ENCODE assay signal across 9 mouse cellular contexts in genomic region chr4:123990293-123991185, GRCm38 (mm10).
DNase-seq lines count a peak whose midpoint lies in the region; ATAC-seq and TF ChIP-seq lines count a peak whose summit lies in the region.
"Had no signal": no experiment of that assay in that cellular context is flagged by ENCODE, and none has a peak within 500 bp of the region (broad histone marks: within the 10 kb centered on the region; RNA-seq: fewer than 3 reads in every experiment).

No protein-coding gene starts in this region.

- ATAC-seq in Patski: peak; percentile 89
- peak; percentile 85 for ATAC-seq in forebrain, embryonic 12.5 days (ENCODE audit: low FRiP score)
- peak; percentile 96 for ATAC-seq in intestine, embryonic 15.5 days
- no peak for ATAC-seq in limb, embryonic 11.5 days (ENCODE audit: insufficient number of reproducible peaks, low FRiP score, low TSS enrichment, low read depth)
- peak; percentile 68; the same call in 1 of the 2 replicates for ATAC-seq in neural tube, embryonic 14.5 days (ENCODE audit: low read depth)

- CTCF ChIA-PET in Patski (lab: Charles Lee): no interaction called here

- no peaks in the 10 kb centered on the region for H3K9me3 ChIP-seq in forebrain, embryonic 12.5 days
- H3K9me3 ChIP-seq in intestine, embryonic 15.5 days: no peaks in the 10 kb centered on the region
- H3K9me3 ChIP-seq in limb, embryonic 11.5 days (ENCODE audit: control insufficient read depth, low read length): no peaks in the 10 kb centered on the region
- H3K9me3 ChIP-seq in neural tube, embryonic 14.5 days (ENCODE audit: control insufficient read depth, low read length): no peaks in the 10 kb centered on the region

- POLR2A ChIA-PET in Patski (lab: Charles Lee): no interaction called here

- peaks cover 12% of the 10 kb centered on the region for H3K27me3 ChIP-seq in Patski
- H3K27me3 ChIP-seq in forebrain, embryonic 12.5 days: peaks cover 53% of the 10 kb centered on the region
- peaks cover 12% of the 10 kb centered on the region for H3K27me3 ChIP-seq in intestine, embryonic 15.5 days (replicated peaks)
- H3K27me3 ChIP-seq in limb, embryonic 11.5 days (ENCODE audit: control insufficient read depth, insufficient read depth, low read length): peaks cover 14% of the 10 kb centered on the region; the same call in 1 of the 2 replicates
- H3K27me3 ChIP-seq in neural tube, embryonic 14.5 days (ENCODE audit: control insufficient read depth, insufficient read depth, low read length): peaks cover 5% of the 10 kb centered on the region; the same call in 1 of the 2 replicates

- no peaks in the 10 kb centered on the region for H3K36me3 ChIP-seq in forebrain, embryonic 12.5 days (replicated peaks)
- no peaks in the 10 kb centered on the region for H3K36me3 ChIP-seq in intestine, embryonic 15.5 days
- no peaks in the 10 kb centered on the region for H3K36me3 ChIP-seq in limb, embryonic 11.5 days (ENCODE audit: control insufficient read depth, insufficient read depth, low read length)
- H3K36me3 ChIP-seq in neural tube, embryonic 14.5 days (ENCODE audit: control insufficient read depth, insufficient read depth, low read length): no peaks in the 10 kb centered on the region

- in situ Hi-C loops in Patski (cut with MboI; ENCODE audit: low pct_unique_long_range_greater_than_20kb): no loop called here

- peak overlapping the region; percentile 64 for H3K4me2 ChIP-seq in forebrain, embryonic 12.5 days
- H3K4me2 ChIP-seq in intestine, embryonic 15.5 days (replicated peaks): peak overlapping the region; percentile 63
- H3K4me2 ChIP-seq in limb, embryonic 11.5 days (ENCODE audit: low read depth, severe bottlenecking): peak overlapping the region; percentile 78
- peak overlapping the region; percentile 63 for H3K4me2 ChIP-seq in neural tube, embryonic 14.5 days (ENCODE audit: low read depth, low read length)

- H3K9ac ChIP-seq in forebrain, embryonic 12.5 days: peak overlapping the region; percentile 57
- H3K9ac ChIP-seq in intestine, embryonic 15.5 days: peak overlapping the region; percentile 33; the same call in 1 of the 2 replicates
- H3K9ac ChIP-seq in limb, embryonic 11.5 days (ENCODE audit: low read length): peak overlapping the region; percentile 38; the same call in 1 of the 2 replicates
- H3K9ac ChIP-seq in neural tube, embryonic 14.5 days (replicated peaks; ENCODE audit: low read depth, low read length): peak overlapping the region; percentile 29

- H3K4me1 ChIP-seq in forebrain, embryonic 12.5 days: peaks cover 21% of the 10 kb centered on the region
- H3K4me1 ChIP-seq in intestine, embryonic 15.5 days (replicated peaks): peaks cover 9% of the 10 kb centered on the region; the same call in 1 of the 2 replicates
- H3K4me1 ChIP-seq in limb, embryonic 11.5 days (ENCODE audit: control insufficient read depth, insufficient read depth, low read length): 0 out of 2 replicates have a peak, but pooled peaks cover 8% of the 10 kb centered on the region
- peaks cover 12% of the 10 kb centered on the region; the same call in 1 of the 2 replicates for H3K4me1 ChIP-seq in neural tube, embryonic 14.5 days (ENCODE audit: control insufficient read depth, insufficient read depth, low read length)

- H3K4me3 ChIP-seq in forebrain, embryonic 12.5 days (replicated peaks): peak overlapping the region; percentile 34
- H3K4me3 ChIP-seq in intestine, embryonic 15.5 days (replicated peaks): peak overlapping the region; percentile 25
- peak overlapping the region; percentile 25 for H3K4me3 ChIP-seq in limb, embryonic 11.5 days (ENCODE audit: low read depth, low read length)
- H3K4me3 ChIP-seq in neural tube, embryonic 14.5 days (ENCODE audit: low read depth, low read length): peak overlapping the region; percentile 18
- H3K4me3 ChIP-seq: erythroblast, embryonic 14.5 days had no signal

- 2% methylated on average over 37 of the region's 37 CpGs for WGBS in forebrain, embryonic 12.5 days
- 3% methylated on average over 37 of the region's 37 CpGs for WGBS in intestine, embryonic 15.5 days
- 1% methylated on average over 37 of the region's 37 CpGs for WGBS in limb, embryonic 11.5 days
- WGBS in neural tube, embryonic 14.5 days: 1% methylated on average over 37 of the region's 37 CpGs

- DNase-seq in cerebellum, adult 11 months: peak; percentile 2
- no peak for DNase-seq in cerebellum, adult 18-20 months
- peak; percentile 53 for DNase-seq in Patski (ENCODE audit: low read depth, low spot score)
- peak; percentile 53 for DNase-seq in limb, embryonic 11.5 days (ENCODE audit: low spot score)
- DNase-seq in spleen, adult 12 weeks (ENCODE audit: low spot score): no peak

- H3K27ac ChIP-seq in forebrain, embryonic 12.5 days: 0 out of 2 replicates have a peak overlapping the region, but pooled peaks have one; percentile 46
- H3K27ac ChIP-seq in intestine, embryonic 15.5 days: no peak overlapping the region
- no peak overlapping the region for H3K27ac ChIP-seq in limb, embryonic 11.5 days (replicated peaks; ENCODE audit: low read depth, low read length)
- no peak overlapping the region for H3K27ac ChIP-seq in neural tube, embryonic 14.5 days (ENCODE audit: low read depth, low read length)

- no peak for TF ChIP-seq CTCF in Patski (IDR thresholded peaks at IDR 0.05)

Comparison
In these comparisons a context has a peak if more than half of its experiments do, and no peak if none do; other contexts are left out.
1. DNase-seq: peak in cerebellum, adult 11 months (single experiment), Patski (single experiment) and limb, embryonic 11.5 days (single experiment); none in cerebellum, adult 18-20 months (0 of 2) and spleen, adult 12 weeks (single experiment).
2. Peak in every context shown above with its lines, with median percentiles within 50 percentile points of each other: H3K4me2 ChIP-seq, H3K4me3 ChIP-seq and H3K9ac ChIP-seq.